Comparison of ENCODE assay signal across 24 mouse cellular contexts in the genomic region with DNA sequence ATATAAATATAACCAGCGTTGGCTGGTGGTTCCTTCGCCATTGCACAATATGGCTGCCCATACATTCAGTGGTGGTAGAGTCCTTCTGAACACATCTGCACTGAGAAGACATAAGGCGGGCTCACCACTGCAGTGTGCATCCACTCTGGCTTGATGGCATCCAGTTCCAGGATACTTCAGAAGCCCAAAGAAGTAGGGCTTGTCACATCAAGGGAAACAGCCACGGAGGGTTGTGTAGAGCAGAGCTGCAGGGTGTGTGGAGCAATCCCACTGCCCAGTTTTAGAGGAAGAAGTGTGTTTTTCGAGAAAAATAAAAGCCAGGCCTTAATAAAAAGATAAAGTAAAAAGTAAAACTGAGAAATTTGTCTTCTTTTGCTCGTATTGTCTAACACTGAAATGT.
DNase-seq lines count a peak whose midpoint lies in the region; ATAC-seq and TF ChIP-seq lines count a peak whose summit lies in the region.
"Had no signal": no experiment of that assay in that cellular context is flagged by ENCODE, and none has a peak within 500 bp of the region (broad histone marks: within the 10 kb centered on the region; RNA-seq: fewer than 3 reads in every experiment).

No protein-coding gene starts in this region.

- no peak overlapping the region for H3ac ChIP-seq in myocyte (ENCODE audit: control insufficient read depth, insufficient read length)

- no peak for TF ChIP-seq POLR2A in myocyte (IDR thresholded peaks at IDR 0.05; ENCODE audit: insufficient read length, low read depth)

- DNase-seq in heart, adult 11 months: peak; percentile 79
- peak; percentile 5 for DNase-seq in neural tube, embryonic 11.5 days (ENCODE audit: low spot score)
- DNase-seq: adrenal gland, adult 8-10 months; adrenal gland, postnatal 14 days; adrenal gland, postnatal 36 days; B cell, adult 2 months; cerebellum, adult 11-12 months; cerebellum, adult 2 months; cerebellum, adult 9-10 months; cerebellum, postnatal 10 days; cerebellum, postnatal 25 days had no signal

- no peak overlapping the region for H3K4me2 ChIP-seq in heart, embryonic 12.5 days
- H3K4me2 ChIP-seq in neural tube, embryonic 11.5 days (ENCODE audit: low read depth): no peak overlapping the region
- no peak overlapping the region for H3K4me2 ChIP-seq in neural tube, embryonic 15.5 days
- no peak overlapping the region for H3K4me2 ChIP-seq in myocyte (ENCODE audit: low read depth)
- no peak overlapping the region for H3K4me2 ChIP-seq in kidney, embryonic 15.5 days
- H3K4me2 ChIP-seq: embryonic facial prominence, embryonic 12.5 days; forebrain, embryonic 13.5 days; forebrain, embryonic 15.5 days had no signal

- H3K79me2 ChIP-seq in myocyte (ENCODE audit: control insufficient read depth, insufficient read depth): no peaks in the 10 kb centered on the region

- no peaks in the 10 kb centered on the region for H3K9me3 ChIP-seq in heart, embryonic 12.5 days (replicated peaks)
- H3K9me3 ChIP-seq in neural tube, embryonic 11.5 days (ENCODE audit: control insufficient read depth, low read length): no peaks in the 10 kb centered on the region
- H3K9me3 ChIP-seq in neural tube, embryonic 15.5 days (replicated peaks): no peaks in the 10 kb centered on the region
- H3K9me3 ChIP-seq in kidney, embryonic 15.5 days (replicated peaks): no peaks in the 10 kb centered on the region
- H3K9me3 ChIP-seq: embryonic facial prominence, embryonic 10.5 days; embryonic facial prominence, embryonic 12.5 days; forebrain, embryonic 13.5 days; forebrain, embryonic 15.5 days; G1E had no signal

- H3K4me3 ChIP-seq in heart, embryonic 12.5 days: no peak overlapping the region
- no peak overlapping the region for H3K4me3 ChIP-seq in neural tube, embryonic 11.5 days (ENCODE audit: low read depth, low read length)
- H3K4me3 ChIP-seq in neural tube, embryonic 15.5 days (replicated peaks): no peak overlapping the region
- no peak overlapping the region for H3K4me3 ChIP-seq in myocyte
- H3K4me3 ChIP-seq in kidney, embryonic 15.5 days (replicated peaks): no peak overlapping the region
- H3K4me3 ChIP-seq: embryonic facial prominence, embryonic 10.5 days; embryonic facial prominence, embryonic 12.5 days; forebrain, embryonic 13.5 days; forebrain, embryonic 15.5 days had no signal

- no peak overlapping the region for H3K27ac ChIP-seq in heart, embryonic 12.5 days (ENCODE audit: poor library complexity, severe bottlenecking)
- no peak overlapping the region for H3K27ac ChIP-seq in neural tube, embryonic 11.5 days (ENCODE audit: low read depth, low read length)
- H3K27ac ChIP-seq in neural tube, embryonic 15.5 days (replicated peaks): no peak overlapping the region
- H3K27ac ChIP-seq in kidney, embryonic 15.5 days: no peak overlapping the region
- H3K27ac ChIP-seq: embryonic facial prominence, embryonic 10.5 days; embryonic facial prominence, embryonic 12.5 days; forebrain, embryonic 13.5 days; forebrain, embryonic 15.5 days had no signal

- H3K9ac ChIP-seq in heart, embryonic 12.5 days: no peak overlapping the region
- no peak overlapping the region for H3K9ac ChIP-seq in neural tube, embryonic 11.5 days (ENCODE audit: low read length)
- H3K9ac ChIP-seq in neural tube, embryonic 15.5 days (replicated peaks): no peak overlapping the region
- H3K9ac ChIP-seq in kidney, embryonic 15.5 days: no peak overlapping the region
- H3K9ac ChIP-seq: embryonic facial prominence, embryonic 12.5 days; forebrain, embryonic 13.5 days; forebrain, embryonic 15.5 days had no signal

- H3K36me3 ChIP-seq in heart, embryonic 12.5 days: peaks cover 9% of the 10 kb centered on the region
- no peaks in the 10 kb centered on the region for H3K36me3 ChIP-seq in neural tube, embryonic 11.5 days (ENCODE audit: control insufficient read depth, insufficient read depth, low read length)
- peaks cover 4% of the 10 kb centered on the region; the same call in 1 of the 2 replicates for H3K36me3 ChIP-seq in neural tube, embryonic 15.5 days
- H3K36me3 ChIP-seq in myocyte (ENCODE audit: control insufficient read depth, insufficient read depth): peaks cover 10% of the 10 kb centered on the region
- H3K36me3 ChIP-seq in kidney, embryonic 15.5 days: peaks cover 39% of the 10 kb centered on the region
- H3K36me3 ChIP-seq: G1E had no signal

- 84% methylated on average over 6 of the region's 6 CpGs for WGBS in heart, embryonic 12.5 days
- 91% methylated on average over 6 of the region's 6 CpGs for WGBS in neural tube, embryonic 11.5 days
- WGBS in neural tube, embryonic 15.5 days: 90% methylated on average over 6 of the region's 6 CpGs
- WGBS in kidney, embryonic 15.5 days: 86% methylated on average over 6 of the region's 6 CpGs

- no peaks in the 10 kb centered on the region for H3K27me3 ChIP-seq in heart, embryonic 12.5 days (replicated peaks)
- H3K27me3 ChIP-seq in neural tube, embryonic 11.5 days (ENCODE audit: control insufficient read depth, insufficient read depth, low read length): no peaks in the 10 kb centered on the region
- no peaks in the 10 kb centered on the region for H3K27me3 ChIP-seq in neural tube, embryonic 15.5 days (replicated peaks)
- H3K27me3 ChIP-seq in myocyte (ENCODE audit: control insufficient read depth, insufficient read depth, insufficient read length): no peaks in the 10 kb centered on the region
- H3K27me3 ChIP-seq in kidney, embryonic 15.5 days: no peaks in the 10 kb centered on the region
- H3K27me3 ChIP-seq: CH12.LX; embryonic facial prominence, embryonic 12.5 days; forebrain, embryonic 13.5 days; forebrain, embryonic 15.5 days; Patski had no signal

- H3K4me1 ChIP-seq in heart, embryonic 12.5 days (replicated peaks): no peaks in the 10 kb centered on the region
- H3K4me1 ChIP-seq in neural tube, embryonic 11.5 days (ENCODE audit: control insufficient read depth, insufficient read depth, low read length): peaks cover 2% of the 10 kb centered on the region; the same call in 1 of the 2 replicates
- no peaks in the 10 kb centered on the region for H3K4me1 ChIP-seq in neural tube, embryonic 15.5 days
- peaks cover 13% of the 10 kb centered on the region for H3K4me1 ChIP-seq in kidney, embryonic 15.5 days
- H3K4me1 ChIP-seq: embryonic facial prominence, embryonic 12.5 days; forebrain, embryonic 13.5 days; forebrain, embryonic 15.5 days had no signal

- no peak for ATAC-seq in heart, embryonic 12.5 days (ENCODE audit: insufficient number of reproducible peaks, low FRiP score)
- no peak for ATAC-seq in neural tube, embryonic 11.5 days (ENCODE audit: insufficient read depth, low FRiP score, low TSS enrichment)
- ATAC-seq in neural tube, embryonic 15.5 days (ENCODE audit: low FRiP score): no peak
- no peak for ATAC-seq in kidney, embryonic 15.5 days (replicated peaks; ENCODE audit: low FRiP score)
- ATAC-seq: activated CD4-positive, CD25-positive, alpha-beta regulatory T cell, adult 4 months; CD4-positive, CD25-positive, alpha-beta regulatory T cell, adult 4 months; forebrain, embryonic 13.5 days; forebrain, embryonic 15.5 days; Patski had no signal

TF ChIP-seq in myocyte, 11 proteins besides CTCF, POLR2A, EP300 and RAD21:
- peak; percentile 38 for TF ChIP-seq POLR2AphosphoS2 (IDR thresholded peaks at IDR 0.05; ENCODE audit: insufficient read length, low read depth)
- no peak for TF ChIP-seq MYOD1 (IDR thresholded peaks at IDR 0.05; ENCODE audit: control insufficient read depth in 1 of 3, insufficient read length in 2 of 3, low read depth in 2 of 3)
- no peak for TF ChIP-seq E2F4 (IDR thresholded peaks at IDR 0.05; ENCODE audit: insufficient read depth)
- TF ChIP-seq REST (IDR thresholded peaks at IDR 0.05; ENCODE audit: insufficient read depth, insufficient read length): no peak
- TF ChIP-seq MAX (IDR thresholded peaks at IDR 0.05; ENCODE audit: low read depth): no peak
